ENCODE assay signal across 41 mouse cellular contexts in genomic region chr9:78401596-78401995, GRCm38 (mm10). TPM values are rescaled to one million over a fixed set of nuclear protein-coding genes. Genes with fewer than 3 reads are reported as not detected.
"Had no signal": no experiment of that assay in that cellular context is flagged by ENCODE, and none has a peak within 500 bp of the region (broad histone marks: within the 10 kb centered on the region; RNA-seq: fewer than 3 reads in every experiment).

No protein-coding gene starts in this region.

- H3K36me3 ChIP-seq: heart, embryonic 10.5 days; heart, embryonic 12.5 days; hindbrain, embryonic 10.5 days; hindbrain, embryonic 12.5 days; intestine, embryonic 15.5 days; limb, embryonic 10.5 days; limb, embryonic 12.5 days; liver, embryonic 13.5 days; liver, embryonic 15.5 days had no signal

- ATAC-seq: hindbrain, embryonic 16.5 days; intestine, embryonic 15.5 days; intestine, postnatal 0 days; liver, postnatal 0 days had no signal

- DNase-seq: gastrocnemius, postnatal 10 days; gastrocnemius, postnatal 25 days; heart, adult 2 months; heart, postnatal 10 days; heart, postnatal 4 days; kidney, adult 18-20 months; kidney, adult 8-10 months; kidney, postnatal 14 days; kidney, postnatal 36 days; layer of hippocampus, adult 9-11 months; layer of hippocampus, postnatal 36 days; liver; liver, embryonic 13.5 days; liver, postnatal 0 days had no signal

- H3K4me3 ChIP-seq: heart, adult 2 months; heart, embryonic 10.5 days; heart, embryonic 12.5 days; hindbrain, embryonic 10.5 days; hindbrain, embryonic 12.5 days; intestine, embryonic 15.5 days; limb, embryonic 10.5 days; limb, embryonic 12.5 days; liver, embryonic 13.5 days; liver, embryonic 15.5 days had no signal

- H3K27ac ChIP-seq: heart, adult 2 months; heart, embryonic 10.5 days; hindbrain, embryonic 10.5 days; hindbrain, embryonic 12.5 days; hindbrain, embryonic 14.5 days; intestine, embryonic 15.5 days; kidney, postnatal 0 days; limb, embryonic 10.5 days; limb, embryonic 12.5 days; liver, embryonic 13.5 days; liver, embryonic 15.5 days had no signal

- H3K4me2 ChIP-seq: heart, embryonic 12.5 days; hindbrain, embryonic 12.5 days; hindbrain, embryonic 14.5 days; intestine, embryonic 15.5 days; limb, embryonic 12.5 days; liver, embryonic 11.5 days; liver, embryonic 13.5 days; liver, embryonic 15.5 days had no signal

- H3K4me1 ChIP-seq: heart, embryonic 10.5 days; heart, embryonic 12.5 days; hindbrain, embryonic 10.5 days; hindbrain, embryonic 12.5 days; intestine, embryonic 15.5 days; limb, embryonic 10.5 days; limb, embryonic 12.5 days; liver, embryonic 13.5 days; liver, embryonic 15.5 days had no signal

- H3K9ac ChIP-seq: heart, embryonic 12.5 days; hindbrain, embryonic 12.5 days; hindbrain, embryonic 14.5 days; intestine, embryonic 15.5 days; limb, embryonic 12.5 days; liver, embryonic 13.5 days; liver, embryonic 15.5 days; liver, postnatal 0 days had no signal

- H3K9me3 ChIP-seq: heart, embryonic 10.5 days; heart, embryonic 12.5 days; hindbrain, embryonic 10.5 days; hindbrain, embryonic 12.5 days; intestine, embryonic 15.5 days; limb, embryonic 10.5 days; limb, embryonic 12.5 days; liver, embryonic 13.5 days; liver, embryonic 15.5 days had no signal

RNA-seq across cellular contexts. Expression of gene Ddx43, which starts 6.0 kb away (rescaled TPM):
- total RNA-seq: gastrocnemius, adult 18-20 months; gastrocnemius, postnatal 10 days; gastrocnemius, postnatal 25 days; granulocyte monocyte progenitor cell, adult 5-6 weeks; heart, adult 2 months; heart, postnatal 10 days; heart, postnatal 25 days; heart, postnatal 4 days; layer of hippocampus, adult 18-20 months; layer of hippocampus, postnatal 36 days; left cerebral cortex, adult 18-20 months; left cerebral cortex, postnatal 10 days had no signal
- polyA plus RNA-seq: heart, adult 2 months; large intestine, adult 2 months; liver, embryonic 13.5 days; liver, embryonic 15.5 days; liver, postnatal 0 days had no signal

RNA-seq across cellular contexts. Expression of gene Ooep, which starts 23.1 kb away (rescaled TPM):
- total RNA-seq: gastrocnemius, adult 18-20 months; granulocyte monocyte progenitor cell, adult 5-6 weeks; heart, adult 2 months; heart, postnatal 10 days; heart, postnatal 25 days; heart, postnatal 4 days; layer of hippocampus, adult 18-20 months; layer of hippocampus, postnatal 36 days; left cerebral cortex, adult 18-20 months; left cerebral cortex, adult 8-10 months had no signal
- polyA plus RNA-seq: heart, adult 2 months; liver, postnatal 0 days had no signal

RNA-seq across cellular contexts. Expression of gene Dppa5a, which starts 33.6 kb away (rescaled TPM):
- total RNA-seq: gastrocnemius, adult 18-20 months; gastrocnemius, postnatal 10 days; gastrocnemius, postnatal 25 days; gastrocnemius, postnatal 4 days; granulocyte monocyte progenitor cell, adult 5-6 weeks; heart, adult 2 months; heart, postnatal 10 days; heart, postnatal 25 days; heart, postnatal 4 days; layer of hippocampus, adult 18-20 months; layer of hippocampus, postnatal 14 days; layer of hippocampus, postnatal 36 days; left cerebral cortex, adult 18-20 months; left cerebral cortex, postnatal 25 days had no signal
- polyA plus RNA-seq: heart, adult 2 months; heart, embryonic 10.5 days; heart, embryonic 12.5 days; heart, embryonic 14.5 days; heart, embryonic 16.5 days; intestine, embryonic 15.5 days; intestine, postnatal 0 days; kidney, embryonic 14.5 days; large intestine, adult 2 months; limb, embryonic 10.5 days; liver, embryonic 11.5 days; liver, embryonic 13.5 days; liver, embryonic 15.5 days; liver, postnatal 0 days had no signal

RNA-seq across cellular contexts. Expression of gene Gsta2, which starts 46.0 kb away (rescaled TPM):
- total RNA-seq: gastrocnemius, postnatal 10 days; gastrocnemius, postnatal 25 days; gastrocnemius, postnatal 4 days; granulocyte monocyte progenitor cell, adult 5-6 weeks; heart, postnatal 10 days; heart, postnatal 4 days; layer of hippocampus, adult 18-20 months; layer of hippocampus, postnatal 14 days; layer of hippocampus, postnatal 36 days; left cerebral cortex, adult 8-10 months; left cerebral cortex, postnatal 10 days had no signal
- polyA plus RNA-seq: heart, embryonic 10.5 days; heart, embryonic 12.5 days; heart, embryonic 14.5 days; hindbrain, embryonic 10.5 days; hindbrain, embryonic 12.5 days; hindbrain, embryonic 14.5 days; hindbrain, embryonic 16.5 days; large intestine, adult 2 months; limb, embryonic 10.5 days; limb, embryonic 12.5 days; liver, embryonic 11.5 days; liver, embryonic 13.5 days had no signal
